Mouse (Mus musculus) thymus, adult 2 months (tissue): ENCODE results near the gene Osbpl7. TPM values are rescaled to one million over a fixed set of nuclear protein-coding genes. Genes with fewer than 3 reads are reported as not detected.

ENCODE experiments used
- DNase-seq: peaks from one replicate; pipeline ENCODE4 v3.0.0; 2021
- H3K27ac ChIP-seq: fragments of 200-500 bp; 2 replicates; pipeline ENCODE4 v1.5.1; 2012; ENCODE audit warnings: low read length, control low read depth; ENCODE audit not compliant: control insufficient read depth, insufficient read depth
- H3K27me3 ChIP-seq: fragments of 200-500 bp; 2 replicates; pipeline ENCODE4 v1.6.1; 2012; ENCODE audit warnings: mild to moderate bottlenecking, low read length, moderate library complexity, mixed read lengths; ENCODE audit not compliant: control insufficient read depth, insufficient read depth
- H3K36me3 ChIP-seq: fragments of 200-500 bp; 2 replicates; pipeline ENCODE4 v1.6.1; 2012; ENCODE audit warnings: mild to moderate bottlenecking, low read length, moderate library complexity; ENCODE audit not compliant: control insufficient read depth, insufficient read depth
- H3K4me1 ChIP-seq: fragments of 200-500 bp; replicated peaks from 2 replicates; pipeline ENCODE4 v1.6.1; 2012; ENCODE audit warnings: low read length; ENCODE audit not compliant: control insufficient read depth, insufficient read depth
- H3K4me3 ChIP-seq: fragments of 200-500 bp; 2 replicates; pipeline ENCODE4 v1.5.1; 2012; ENCODE audit warnings: mild to moderate bottlenecking, low read length, control low read depth, moderate library complexity; ENCODE audit not compliant: control insufficient read depth, insufficient read depth
- CTCF ChIP-seq: fragments of 200-500 bp; IDR thresholded peaks from 2 replicates; pipeline ENCODE4 v1.5.1; 2012; ENCODE audit warnings: mild to moderate bottlenecking, control low read depth, low read length, moderate library complexity, borderline replicate concordance; ENCODE audit not compliant: control insufficient read depth, poor library complexity, insufficient read depth; ENCODE audit errors: extremely low read depth
- POLR2A ChIP-seq: fragments of 200-500 bp; IDR thresholded peaks from 2 replicates; pipeline ENCODE4 v1.6.1; 2012; ENCODE audit warnings: mild to moderate bottlenecking, low read length, control low read depth, moderate library complexity; ENCODE audit not compliant: control insufficient read depth, poor library complexity, insufficient read depth; ENCODE audit errors: extremely low read depth
- WGBS: fragments of 180-500 bp; shearing (Covaris S2); methylation state at CpG from one replicate; pipeline ENCODE4 v1.1.7; 2018; 5-methylcytosine and 5-hydroxymethylcytosine counted together
- polyA plus RNA-seq: library from polyadenylated mRNA; depleted of rRNA; stranded (reverse); fragments of >200 nt; gene quantifications from 2 replicates; pipeline ENCODE4 v1.2.3, GENCODE M21; 2012; rRNA removed

Osbpl7 gene
- polyA plus RNA-seq = 36.7 and 37.7 TPM in 2 replicates

DNA sequence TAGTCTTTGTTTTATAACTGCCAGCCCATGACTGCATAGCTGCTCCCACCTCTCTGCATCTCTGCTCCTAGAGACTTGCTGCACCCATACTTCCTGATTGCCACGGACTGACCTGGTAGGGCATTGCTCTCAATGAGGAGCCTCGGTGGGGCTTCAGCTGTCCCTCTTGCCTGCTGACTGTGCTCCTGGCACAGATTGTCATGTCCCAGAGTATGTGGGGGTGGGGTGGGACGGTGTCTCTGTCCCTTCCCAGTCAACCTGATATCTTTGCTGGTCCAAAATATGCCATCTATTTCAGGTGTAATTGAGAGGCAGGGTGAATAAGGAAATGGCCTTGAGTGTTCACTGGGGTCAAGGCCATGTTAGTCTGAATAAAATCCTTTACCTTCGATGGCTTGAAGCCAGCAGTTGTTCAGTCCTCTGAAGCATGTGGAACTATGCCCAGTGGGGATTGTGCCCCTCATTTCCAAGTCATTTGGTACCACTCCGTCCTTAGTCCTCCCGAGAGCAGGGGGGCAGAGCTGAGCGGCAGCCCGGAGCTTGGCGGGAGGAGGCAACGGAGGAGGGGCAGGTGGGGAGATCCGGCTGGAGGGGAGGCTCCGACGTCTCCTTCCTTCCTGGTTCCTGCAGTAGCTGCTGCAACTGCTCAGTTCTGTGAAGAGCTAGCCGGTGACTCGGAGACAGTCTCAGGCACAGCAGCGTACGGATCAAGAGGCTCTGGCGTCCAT lies at the start of gene Osbpl7:
Gene Osbpl7, plus strand, starts transcription at position 413 of the 728 bp plus-strand sequence.
- TF ChIP-seq POLR2A = peak; percentile 58; the same call in 1 of the 2 replicates
- TF ChIP-seq CTCF = peak; percentile 69; the same call in 1 of the 2 replicates
- Histone ChIP-seq H3K27ac (0 out of 2 replicates have a peak within 1 kb of the TSS, but pooled peaks have one; percentile 27), H3K4me3 (peak within 1 kb of the TSS; percentile 67), H3K36me3 (peaks cover 19% of the 10 kb centered on the region), H3K27me3 (no peaks in the 10 kb centered on the region), H3K4me1 (peaks cover 24% of the 10 kb centered on the region)
- DNase-seq = peak; percentile 87
- 2% methylated on average over 18 of the region's 18 CpGs for WGBS

DNA sequence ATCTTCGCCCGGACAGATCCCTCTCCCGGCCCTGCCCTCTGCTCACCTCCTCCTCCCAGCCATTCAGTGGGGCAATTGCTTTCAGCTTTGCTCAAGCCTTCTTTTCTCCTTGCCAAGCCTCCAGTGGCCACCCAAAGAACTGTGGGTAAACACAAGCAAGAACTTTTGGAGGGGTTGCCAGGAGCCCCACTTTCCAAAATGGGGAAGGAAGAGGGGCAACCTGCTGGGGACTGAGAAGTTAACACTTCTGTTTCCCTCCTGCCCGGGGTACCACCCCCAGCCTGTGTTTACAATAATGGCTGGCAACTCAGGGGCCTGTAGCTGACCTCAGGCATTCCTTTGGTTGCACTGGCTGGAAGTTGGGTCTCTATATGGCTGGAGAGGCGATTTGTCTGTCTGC lies 47.3 kb upstream of the Osbpl7 start:
- DNase-seq = no peak
- Histone ChIP-seq H3K27me3 (no peaks in the 10 kb centered on the region), H3K27ac (no peak overlapping the region), H3K4me3 (no peak overlapping the region), H3K4me1 (peaks cover 24% of the 10 kb centered on the region), H3K36me3 (no peaks in the 10 kb centered on the region)
- 69% methylated on average over 5 of the region's 5 CpGs for WGBS
- no peak for TF ChIP-seq POLR2A
- no peak for TF ChIP-seq CTCF

GRCm38 (mm10) chr11:97007093-97007794 lies 43.2 kb upstream of the Osbpl7 start:
- 56% methylated on average over 9 of the region's 9 CpGs for WGBS
- no peak for TF ChIP-seq POLR2A
- no peak for TF ChIP-seq CTCF

DNA sequence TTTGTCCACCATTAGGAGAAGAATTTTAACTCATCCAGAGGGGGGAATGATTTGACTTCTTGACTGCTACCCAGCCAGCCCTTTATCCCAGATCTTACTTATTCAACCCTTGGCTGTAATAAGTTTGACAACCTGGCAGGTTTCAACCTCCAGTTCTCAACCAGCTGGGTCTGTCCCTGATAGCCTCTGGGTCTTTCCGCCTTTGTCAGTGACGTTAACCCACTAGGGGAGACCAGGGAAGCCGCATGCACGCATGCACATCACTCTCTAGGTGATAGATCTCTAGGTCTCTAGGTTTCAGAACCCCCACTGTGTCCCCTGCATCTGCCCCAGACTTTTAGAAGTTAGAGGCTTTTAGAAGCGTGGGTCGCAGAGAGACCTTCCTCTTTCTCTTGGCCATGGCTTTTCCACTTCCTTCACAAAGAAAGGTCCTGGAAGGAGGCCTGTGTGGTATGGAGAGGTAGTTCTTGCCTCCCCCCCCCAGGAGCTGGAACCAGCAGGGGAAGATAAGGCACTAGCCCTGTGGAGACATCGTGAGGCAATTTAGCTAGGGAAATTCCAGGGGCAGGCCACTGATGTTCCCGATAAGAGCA lies 41.1 kb upstream of the Osbpl7 start:
- WGBS = 81% methylated on average over 8 of the region's 8 CpGs
- TF ChIP-seq POLR2A (no peak), CTCF (no peak)
- Histone ChIP-seq H3K27ac (no peak overlapping the region), H3K36me3 (no peaks in the 10 kb centered on the region), H3K27me3 (no peaks in the 10 kb centered on the region), H3K4me1 (peaks cover 20% of the 10 kb centered on the region), H3K4me3 (no peak overlapping the region)
- DNase-seq = no peak

More at GRCm38 (mm10) chr11:97007093-97007794, 43.2 kb upstream of the Osbpl7 start:
- Histone ChIP-seq H3K27me3 (no peaks in the 10 kb centered on the region), H3K4me3 (no peak overlapping the region), H3K4me1 (peaks cover 20% of the 10 kb centered on the region), H3K27ac (peak overlapping the region; percentile 19; the same call in 1 of the 2 replicates), H3K36me3 (no peaks in the 10 kb centered on the region)
- DNase-seq = no peak

- peaks cover 10% of the 10 kb centered on the region for H3K4me1 ChIP-seq
- no peaks in the 10 kb centered on the region for H3K36me3 ChIP-seq
- DNase-seq = no peak
- H3K4me3 ChIP-seq = no peak within 1 kb of the TSS
- TF ChIP-seq POLR2A (no peak), CTCF (no peak)
- H3K27ac ChIP-seq = no peak within 1 kb of the TSS
- 75% methylated on average over 8 of the region's 8 CpGs for WGBS
- H3K27me3 ChIP-seq = peaks cover 14% of the 10 kb centered on the region
Observed at GRCm38 (mm10) chr11:97013121-97013670, 37.2 kb upstream of the Osbpl7 start, which contains the start of gene Sp6. Sp6 (plus strand) TSS chr11:97013394.
